Mouse (Mus musculus): Measurements from ENCODE around the gene Sgtb. TPM values are rescaled to one million over a fixed set of nuclear protein-coding genes. Genes with fewer than 3 reads are reported as not detected.

Sgtb gene
- polyA plus RNA-seq, 1 experiment: 0.16 TPM

- Histone ChIP-seq H3K36me3 (ENCODE audit: control insufficient read depth, insufficient read depth, low read length) (peaks cover 13% of the 10 kb centered on the region), H3K27me3 (ENCODE audit: control insufficient read depth, insufficient read depth, low read length) (no peaks in the 10 kb centered on the region), H3K4me3 (ENCODE audit: extremely low read depth, insufficient read depth, insufficient read length) (no peak overlapping the region), H3K27ac (ENCODE audit: insufficient read depth, low read length) (no peak overlapping the region), H3K4me1 (ENCODE audit: control insufficient read depth, insufficient read depth, insufficient read length) (no peaks in the 10 kb centered on the region)
- TF ChIP-seq POLR2A (IDR thresholded peaks at IDR 0.05; ENCODE audit: low read depth, low read length) (no peak), CTCF (IDR thresholded peaks at IDR 0.05; ENCODE audit: extremely low read depth, insufficient read depth, insufficient read length, insufficient replicate concordance) (no peak)
- WGBS: 59% methylated on average over 3 of the region's 3 CpGs
- DNase-seq (ENCODE audit: low read depth in 1 of 2, low spot score in 2 of 2): no peak
These were observed 38.8 kb upstream of the Sgtb start for GRCm38 (mm10) chr13:104070703-104071102.

- no peak overlapping the region for H3K4me3 ChIP-seq (ENCODE audit: extremely low read depth, insufficient read depth, insufficient read length)
- H3K27ac ChIP-seq (ENCODE audit: insufficient read depth, low read length): no peak overlapping the region
- TF ChIP-seq POLR2A (IDR thresholded peaks at IDR 0.05; ENCODE audit: low read depth, low read length) (no peak), CTCF (IDR thresholded peaks at IDR 0.05; ENCODE audit: extremely low read depth, insufficient read depth, insufficient read length, insufficient replicate concordance) (no peak)
- no peaks in the 10 kb centered on the region for H3K27me3 ChIP-seq (ENCODE audit: control insufficient read depth, insufficient read depth, low read length)
- H3K36me3 ChIP-seq (ENCODE audit: control insufficient read depth, insufficient read depth, low read length): peaks cover 11% of the 10 kb centered on the region
- no peaks in the 10 kb centered on the region for H3K4me1 ChIP-seq (ENCODE audit: control insufficient read depth, insufficient read depth, insufficient read length)
- no peak for DNase-seq (ENCODE audit: low read depth in 1 of 2, low spot score in 2 of 2)
- 93% methylated on average over 9 of the region's 9 CpGs for WGBS
These were observed 37.2 kb upstream of the Sgtb start for GRCm38 (mm10) chr13:104072351-104072750.

- TF ChIP-seq CTCF (IDR thresholded peaks at IDR 0.05; ENCODE audit: extremely low read depth, insufficient read depth, insufficient read length, insufficient replicate concordance) (no peak), POLR2A (IDR thresholded peaks at IDR 0.05; ENCODE audit: low read depth, low read length) (no peak)
- H3K36me3 ChIP-seq (ENCODE audit: control insufficient read depth, insufficient read depth, low read length): peaks cover 6% of the 10 kb centered on the region
- whole genome bisulfite sequencing: 89% methylated on average over 8 of the region's 8 CpGs
- DNase-seq (ENCODE audit: low read depth in 1 of 2, low spot score in 2 of 2): no peak
- H3K4me3 ChIP-seq (ENCODE audit: extremely low read depth, insufficient read depth, insufficient read length): no peak overlapping the region
- H3K27me3 ChIP-seq (ENCODE audit: control insufficient read depth, insufficient read depth, low read length): no peaks in the 10 kb centered on the region
- no peak overlapping the region for H3K27ac ChIP-seq (ENCODE audit: insufficient read depth, low read length)
- H3K4me1 ChIP-seq (ENCODE audit: control insufficient read depth, insufficient read depth, insufficient read length): no peaks in the 10 kb centered on the region
These were observed 35.3 kb upstream of the Sgtb start for GRCm38 (mm10) chr13:104074230-104074629.

- TF ChIP-seq POLR2A (IDR thresholded peaks at IDR 0.05; ENCODE audit: low read depth, low read length) (no peak), CTCF (IDR thresholded peaks at IDR 0.05; ENCODE audit: extremely low read depth, insufficient read depth, insufficient read length, insufficient replicate concordance) (no peak)
These were observed 34.8 kb upstream of the Sgtb start for GRCm38 (mm10) chr13:104074731-104075130.

GRCm38 (mm10) chr13:104076993-104077392 is 32.5 kb upstream of the Sgtb start:
- H3K27ac ChIP-seq (ENCODE audit: insufficient read depth, low read length): no peak overlapping the region
- peaks cover 3% of the 10 kb centered on the region for H3K36me3 ChIP-seq (ENCODE audit: control insufficient read depth, insufficient read depth, low read length)
- no peaks in the 10 kb centered on the region for H3K27me3 ChIP-seq (ENCODE audit: control insufficient read depth, insufficient read depth, low read length)
- TF ChIP-seq POLR2A (IDR thresholded peaks at IDR 0.05; ENCODE audit: low read depth, low read length): no peak
- TF ChIP-seq CTCF (IDR thresholded peaks at IDR 0.05; ENCODE audit: extremely low read depth, insufficient read depth, insufficient read length, insufficient replicate concordance): no peak
- DNase-seq (ENCODE audit: low read depth in 1 of 2, low spot score in 2 of 2): no peak
- 91% methylated on average over 6 of the region's 6 CpGs for WGBS
- H3K4me1 ChIP-seq (ENCODE audit: control insufficient read depth, insufficient read depth, insufficient read length): no peaks in the 10 kb centered on the region
- no peak overlapping the region for H3K4me3 ChIP-seq (ENCODE audit: extremely low read depth, insufficient read depth, insufficient read length)

More at GRCm38 (mm10) chr13:104074731-104075130, 34.8 kb upstream of the Sgtb start:
- Histone ChIP-seq H3K36me3 (ENCODE audit: control insufficient read depth, insufficient read depth, low read length) (peaks cover 4% of the 10 kb centered on the region), H3K4me3 (ENCODE audit: extremely low read depth, insufficient read depth, insufficient read length) (no peak overlapping the region), H3K4me1 (ENCODE audit: control insufficient read depth, insufficient read depth, insufficient read length) (no peaks in the 10 kb centered on the region), H3K27me3 (ENCODE audit: control insufficient read depth, insufficient read depth, low read length) (no peaks in the 10 kb centered on the region), H3K27ac (ENCODE audit: insufficient read depth, low read length) (no peak overlapping the region)
- 34% methylated on average over 10 of the region's 10 CpGs for WGBS
- DNase-seq (ENCODE audit: low read depth in 1 of 2, low spot score in 2 of 2): no peak

GRCm38 (mm10) chr13:104082504-104082903 is 27.0 kb upstream of the Sgtb start:
- no peak overlapping the region for H3K27ac ChIP-seq (ENCODE audit: insufficient read depth, low read length)
- TF ChIP-seq CTCF (IDR thresholded peaks at IDR 0.05; ENCODE audit: extremely low read depth, insufficient read depth, insufficient read length, insufficient replicate concordance): no peak
- no peak for TF ChIP-seq POLR2A (IDR thresholded peaks at IDR 0.05; ENCODE audit: low read depth, low read length)
- no peak overlapping the region for H3K4me3 ChIP-seq (ENCODE audit: extremely low read depth, insufficient read depth, insufficient read length)
- no peak for DNase-seq (ENCODE audit: low read depth in 1 of 2, low spot score in 2 of 2)
- 93% methylated on average over 7 of the region's 7 CpGs for WGBS
- H3K36me3 ChIP-seq (ENCODE audit: control insufficient read depth, insufficient read depth, low read length): no peaks in the 10 kb centered on the region
- H3K4me1 ChIP-seq (ENCODE audit: control insufficient read depth, insufficient read depth, insufficient read length): no peaks in the 10 kb centered on the region
- no peaks in the 10 kb centered on the region for H3K27me3 ChIP-seq (ENCODE audit: control insufficient read depth, insufficient read depth, low read length)

- WGBS: 90% methylated on average over 2 of the region's 2 CpGs
These were observed 24.9 kb upstream of the Sgtb start for GRCm38 (mm10) chr13:104084600-104084999.

More at GRCm38 (mm10) chr13:104084600-104084999, 24.9 kb upstream of the Sgtb start:
- Histone ChIP-seq H3K27ac (ENCODE audit: insufficient read depth, low read length) (no peak overlapping the region), H3K4me3 (ENCODE audit: extremely low read depth, insufficient read depth, insufficient read length) (no peak overlapping the region), H3K36me3 (ENCODE audit: control insufficient read depth, insufficient read depth, low read length) (no peaks in the 10 kb centered on the region), H3K4me1 (ENCODE audit: control insufficient read depth, insufficient read depth, insufficient read length) (no peaks in the 10 kb centered on the region), H3K27me3 (ENCODE audit: control insufficient read depth, insufficient read depth, low read length) (no peaks in the 10 kb centered on the region)
- TF ChIP-seq POLR2A (IDR thresholded peaks at IDR 0.05; ENCODE audit: low read depth, low read length) (no peak), CTCF (IDR thresholded peaks at IDR 0.05; ENCODE audit: extremely low read depth, insufficient read depth, insufficient read length, insufficient replicate concordance) (no peak)
- no peak for DNase-seq (ENCODE audit: low read depth in 1 of 2, low spot score in 2 of 2)
